Mouse (Mus musculus) heart, embryonic 14.5 days (tissue): ENCODE results near the gene Picalm. TPM values are rescaled to one million over a fixed set of nuclear protein-coding genes. Genes with fewer than 3 reads are reported as not detected.
A peak's percentile ranks its signal among the peaks of the same experiment; 100 is the strongest.

Source experiments
- ATAC-seq: fragments of 200-750 bp; cut with Nextera tagmentation; 2 replicates; pipeline ENCODE4 v1.8.0; 2017; ENCODE audit warnings: low read depth, moderate TSS enrichment; ENCODE audit not compliant: insufficient number of reproducible peaks, insufficient read depth, low FRiP score
- H3K27ac ChIP-seq, 2 experiments: fragments of 200-500 bp in 1 of 2; fragments of 300-500 bp in 1 of 2; sonication (generic) in 1 of 2; replicated peaks in 1 of 2; 2 replicates each; pipeline ENCODE4 v1.5.1; 2012 to 2014; ENCODE audit warnings: low read depth in 2 of 2, low read length in 2 of 2, control low read depth in 1 of 2, mild to moderate bottlenecking in 1 of 2, mixed read lengths in 1 of 2; ENCODE audit not compliant: control insufficient read depth in 1 of 2, insufficient read depth in 1 of 2
- H3K27me3 ChIP-seq: fragments of 300-500 bp; sonication (generic); 2 replicates; pipeline ENCODE4 v1.6.1; 2014; ENCODE audit warnings: mild to moderate bottlenecking, low read length, control low read depth; ENCODE audit not compliant: control insufficient read depth, insufficient read depth
- H3K36me3 ChIP-seq: fragments of 300-500 bp; sonication (generic); 2 replicates; pipeline ENCODE4 v1.6.1; 2014; ENCODE audit warnings: mild to moderate bottlenecking, control low read depth, low read length, mixed read lengths; ENCODE audit not compliant: control insufficient read depth, insufficient read depth
- H3K4me1 ChIP-seq, 2 experiments: fragments of 200-500 bp in 1 of 2; fragments of 300-500 bp in 1 of 2; sonication (generic) in 1 of 2; 2 replicates each; pipeline ENCODE4 v1.6.1; 2012 to 2014; ENCODE audit warnings: low read length in 2 of 2, control low read depth in 1 of 2, mixed read lengths in 1 of 2; ENCODE audit not compliant: control insufficient read depth in 2 of 2, insufficient read depth in 2 of 2
- H3K4me2 ChIP-seq: fragments of 300-500 bp; sonication (generic); 2 replicates; pipeline ENCODE4 v1.6.1; 2014; ENCODE audit warnings: mild to moderate bottlenecking, low read length
- H3K4me3 ChIP-seq, 2 experiments: fragments of 200-500 bp in 1 of 2; fragments of 300-500 bp in 1 of 2; sonication (generic) in 1 of 2; 2 replicates each; pipeline ENCODE4 v1.5.1; 2012 to 2014; ENCODE audit warnings: low read length in 2 of 2, mild to moderate bottlenecking in 2 of 2, control low read depth in 1 of 2, low read depth in 1 of 2, moderate library complexity in 1 of 2; ENCODE audit not compliant: control insufficient read depth in 1 of 2, insufficient read depth in 1 of 2
- H3K9ac ChIP-seq: fragments of 300-500 bp; sonication (generic); 2 replicates; pipeline ENCODE4 v1.6.1; 2014; ENCODE audit warnings: mild to moderate bottlenecking, low read length
- H3K9me3 ChIP-seq: fragments of 300-500 bp; sonication (generic); 2 replicates; pipeline ENCODE4 v1.6.1; 2016; ENCODE audit warnings: low read length, control low read depth; ENCODE audit not compliant: control insufficient read depth
- WGBS: fragments of 180-500 bp; shearing (Covaris S2); extraction: QIAGEN DNeasy Blood & Tissue Kit; methylation state at CpG from one replicate; pipeline ENCODE4 v1.1.7; 2014; 5-methylcytosine and 5-hydroxymethylcytosine counted together
- polyA plus RNA-seq: library from polyadenylated mRNA; unstranded; fragments of >200 nt; fragmentation: Nextera tagmentation; extraction: Ambion mirVana; gene quantifications from 2 replicates; pipeline ENCODE4 v1.2.1, GENCODE M21; 2014

Gene Picalm
- polyA plus RNA-seq, 1 experiment from 2014 or later = 44.4 TPM

GRCm38 (mm10) chr7:90116100-90116499 is 13.9 kb upstream of the Picalm start:
- Histone ChIP-seq H3K27me3 (no peaks in the 10 kb centered on the region), H3K36me3 (no peaks in the 10 kb centered on the region), H3K9me3 (no peaks in the 10 kb centered on the region), H3K4me2 (no peak overlapping the region), H3K4me1 (peaks cover 0 to 5% of the 10 kb centered on the region in 2 experiments; a peak in 2 of 4 replicates), H3K9ac (no peak overlapping the region), H3K27ac (no peak overlapping the region), H3K4me3 (no peak overlapping the region)
- 97% methylated on average over 2 of the region's 2 CpGs for WGBS
- ATAC-seq = no peak

- Histone ChIP-seq H3K9me3 (no peaks in the 10 kb centered on the region), H3K27ac (no peak overlapping the region), H3K36me3 (no peaks in the 10 kb centered on the region), H3K27me3 (no peaks in the 10 kb centered on the region), H3K9ac (no peak overlapping the region), H3K4me2 (no peak overlapping the region), H3K4me3 (no peak overlapping the region), H3K4me1 (peaks cover 0 to 10% of the 10 kb centered on the region in 2 experiments; a peak in 3 of 4 replicates)
- no peak for ATAC-seq
- WGBS = 74% methylated on average over 4 of the region's 4 CpGs
Observed at GRCm38 (mm10) chr7:90120106-90120505, 9.9 kb upstream of the Picalm start.

GRCm38 (mm10) chr7:90124991-90125390 is 5.0 kb upstream of the Picalm start:
- H3K27me3 ChIP-seq = no peaks in the 10 kb centered on the region
- H3K4me3 ChIP-seq = no peak overlapping the region
- WGBS = 44% methylated on average over 5 of the region's 5 CpGs
- H3K4me2 ChIP-seq = no peak overlapping the region
- H3K36me3 ChIP-seq = no peaks in the 10 kb centered on the region
- no peak overlapping the region for H3K9ac ChIP-seq
- peak overlapping the region; percentile 55 to 79 for H3K27ac ChIP-seq
- no peaks in the 10 kb centered on the region for H3K9me3 ChIP-seq
- no peak for ATAC-seq
- peaks cover 0 to 24% of the 10 kb centered on the region in 2 experiments; a peak in 3 of 4 replicates for H3K4me1 ChIP-seq

GRCm38 (mm10) chr7:90128631-90129200 is 1.3 kb upstream of the Picalm start:
- 55% methylated on average over 8 of the region's 8 CpGs for WGBS
- ATAC-seq = no peak
- H3K9ac ChIP-seq = peak overlapping the region; percentile 92

GRCm38 (mm10) chr7:90129271-90129731 is 712 bp upstream of the Picalm start:
- Histone ChIP-seq H3K36me3 (no peaks in the 10 kb centered on the region), H3K4me1 (peaks cover 0 to 33% of the 10 kb centered on the region in 2 experiments; a peak in 3 of 4 replicates), H3K9me3 (no peaks in the 10 kb centered on the region), H3K27me3 (no peaks in the 10 kb centered on the region), H3K27ac (peak overlapping the region; percentile 97 to 100), H3K9ac (peak overlapping the region; percentile 92), H3K4me2 (peak overlapping the region; percentile 82), H3K4me3 (peak overlapping the region; percentile 68 to 79)
- 0% methylated on average over 12 of the region's 12 CpGs for WGBS
- ATAC-seq = peak; percentile 36

More at GRCm38 (mm10) chr7:90128631-90129200, 1.3 kb upstream of the Picalm start:
- Histone ChIP-seq H3K27ac (peak overlapping the region; percentile 97 to 100), H3K4me1 (peaks cover 0 to 31% of the 10 kb centered on the region in 2 experiments; a peak in 3 of 4 replicates), H3K27me3 (no peaks in the 10 kb centered on the region), H3K9me3 (no peaks in the 10 kb centered on the region), H3K36me3 (no peaks in the 10 kb centered on the region), H3K4me2 (peak overlapping the region; percentile 82), H3K4me3 (peak overlapping the region; percentile 68 to 79; a peak in 3 of 4 replicates)

GRCm38 (mm10) chr7:90130501-90131375 is 725 bp downstream of the Picalm start:
- peak overlapping the region; percentile 68 to 79 for H3K4me3 ChIP-seq
- H3K27me3 ChIP-seq = no peaks in the 10 kb centered on the region
- peak overlapping the region; percentile 92 for H3K9ac ChIP-seq
- peak overlapping the region; percentile 68 to 100 for H3K27ac ChIP-seq
- no peak; the same call in 1 of the 2 replicates for ATAC-seq
- H3K4me1 ChIP-seq = peaks cover 0 to 26% of the 10 kb centered on the region in 2 experiments; a peak in 3 of 4 replicates
- H3K36me3 ChIP-seq = no peaks in the 10 kb centered on the region
- peak overlapping the region; percentile 73 for H3K4me2 ChIP-seq
- H3K9me3 ChIP-seq = no peaks in the 10 kb centered on the region
- under 1% methylated on average over 33 of the region's 39 CpGs for WGBS

- no peak for ATAC-seq
- Histone ChIP-seq H3K27me3 (no peaks in the 10 kb centered on the region), H3K4me1 (peaks cover 0 to 25% of the 10 kb centered on the region in 2 experiments; a peak in 3 of 4 replicates), H3K4me2 (peak overlapping the region; percentile 73), H3K9ac (peak overlapping the region; percentile 92), H3K27ac (peak overlapping the region; percentile 68 to 100), H3K4me3 (peak overlapping the region; percentile 68 to 79), H3K9me3 (no peaks in the 10 kb centered on the region), H3K36me3 (no peaks in the 10 kb centered on the region)
- 0% methylated on average over 2 of the region's 2 CpGs for WGBS
Observed at GRCm38 (mm10) chr7:90131376-90131651, 1.3 kb downstream of the Picalm start.
